Mouse (Mus musculus) bone marrow, adult 2 months (tissue): ENCODE measurements around the gene Xpo4.

ENCODE experiments used
- CTCF ChIP-seq: fragments of 200-500 bp; IDR thresholded peaks from 2 replicates; pipeline ENCODE4 v1.5.1; 2011; ENCODE audit warnings: low read length, control low read depth; ENCODE audit not compliant: control insufficient read depth, insufficient read depth
- POLR2A ChIP-seq: fragments of 200-500 bp; IDR thresholded peaks from 2 replicates; pipeline ENCODE4 v1.6.1; 2011; ENCODE audit warnings: low read depth, mild to moderate bottlenecking, control low read depth, low read length, borderline replicate concordance; ENCODE audit not compliant: control insufficient read depth

DNA sequence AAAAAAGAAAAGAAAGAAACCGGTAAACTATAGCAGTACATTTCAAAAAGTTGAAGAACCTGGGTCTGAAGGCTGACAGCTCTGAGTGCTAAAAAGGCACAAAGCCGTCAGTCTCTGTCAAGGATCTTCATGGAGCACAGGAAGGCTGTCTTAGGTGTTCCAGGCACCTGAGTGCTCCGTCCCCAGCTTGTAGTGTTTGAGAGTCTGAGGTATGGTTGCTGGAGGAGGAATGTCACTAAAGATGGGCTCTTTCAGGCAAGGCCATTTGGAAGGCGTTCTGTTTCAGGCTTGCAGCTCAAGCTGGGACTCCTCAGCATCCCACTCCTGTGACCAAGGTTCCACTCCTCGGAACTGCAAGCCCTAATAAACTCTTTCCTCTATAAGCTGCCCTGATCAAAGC, 22.2 kb upstream of the Xpo4 start:
- TF ChIP-seq CTCF (no peak), POLR2A (no peak)
